Mouse (Mus musculus): Measurements from ENCODE around the gene Klhdc8a.

- TF ChIP-seq CTCF (IDR thresholded peaks at IDR 0.05; ENCODE audit: borderline replicate concordance, insufficient read depth, low read depth, low read length): no peak
- no peak for TF ChIP-seq POLR2A (IDR thresholded peaks at IDR 0.05; ENCODE audit: borderline replicate concordance, insufficient read depth, low read length)
Measured at GRCm38 (mm10) chr1:132343656-132344055, 45.2 kb downstream of the Klhdc8a start.
